Mouse (Mus musculus): ENCODE data around the gene Arfgap2.

GRCm38 (mm10) chr2:91300784-91301183 lies 36.0 kb downstream of the Arfgap2 start:
- TF ChIP-seq EP300 (IDR thresholded peaks at IDR 0.05; ENCODE audit: low read depth) (no peak), CTCF (IDR thresholded peaks at IDR 0.05; ENCODE audit: low read depth) (0 out of 2 replicates have a peak, but pooled peaks have one; percentile 23)
